21 mouse cellular contexts compared by ENCODE assay signal in the genomic region with DNA sequence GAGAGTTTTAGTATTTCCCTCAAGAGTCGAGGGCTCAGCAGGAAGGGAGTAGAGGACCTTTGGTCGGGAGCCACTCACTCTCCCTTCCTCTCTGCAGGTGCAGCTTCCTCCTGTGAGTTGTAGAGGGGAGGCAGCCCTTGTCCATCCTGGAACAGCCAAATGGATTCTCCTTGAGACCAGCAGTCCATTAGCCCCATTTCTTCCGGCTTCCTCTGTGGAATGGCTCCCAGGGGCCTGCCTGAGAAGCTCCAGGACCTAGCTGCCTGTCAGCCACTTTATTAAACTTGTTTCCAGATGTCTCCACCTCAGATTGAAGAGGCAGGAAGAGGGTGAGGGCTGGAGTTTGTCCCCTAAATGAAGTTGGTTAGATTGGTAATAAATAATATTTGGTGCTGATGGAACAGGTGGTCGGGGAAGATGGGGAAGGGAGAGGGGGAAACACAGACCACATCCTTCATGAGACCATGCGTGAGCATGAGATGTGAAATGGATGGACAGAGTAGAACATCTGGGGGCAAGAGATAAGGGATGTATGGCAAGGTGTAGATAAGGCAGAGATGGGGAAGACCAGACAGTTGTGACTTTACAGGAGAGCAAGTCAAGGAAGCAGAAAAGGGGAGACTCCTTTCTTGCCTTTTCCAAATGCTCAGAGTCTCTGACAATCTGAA. TPM values are rescaled to one million over a fixed set of nuclear protein-coding genes. Genes with fewer than 3 reads are reported as not detected.
DNase-seq lines count a peak whose midpoint lies in the region; ATAC-seq and TF ChIP-seq lines count a peak whose summit lies in the region.
"Had no signal": no experiment of that assay in that cellular context is flagged by ENCODE, and none has a peak within 500 bp of the region (broad histone marks: within the 10 kb centered on the region; RNA-seq: fewer than 3 reads in every experiment).

No protein-coding gene starts in this region.

- H3K27ac ChIP-seq in limb, embryonic 10.5 days: no peak overlapping the region; the same call in 1 of the 2 replicates
- peak overlapping the region; percentile 80 for H3K27ac ChIP-seq in liver, embryonic 16.5 days (ENCODE audit: low read length)
- H3K27ac ChIP-seq in midbrain, postnatal 0 days (ENCODE audit: low read depth, low read length): no peak overlapping the region
- H3K27ac ChIP-seq: embryonic facial prominence, embryonic 15.5 days; hindbrain, embryonic 12.5 days; midbrain, embryonic 12.5 days had no signal

- H3K9ac ChIP-seq in liver, embryonic 16.5 days (ENCODE audit: low read depth, low read length): peak overlapping the region; percentile 46
- no peak overlapping the region for H3K9ac ChIP-seq in midbrain, postnatal 0 days (replicated peaks; ENCODE audit: low read length, poor library complexity, severe bottlenecking)
- H3K9ac ChIP-seq: embryonic facial prominence, embryonic 15.5 days; forebrain, postnatal 0 days; hindbrain, embryonic 12.5 days; midbrain, embryonic 12.5 days had no signal

- no peak overlapping the region for H3K4me3 ChIP-seq in limb, embryonic 10.5 days
- H3K4me3 ChIP-seq in liver, embryonic 16.5 days (ENCODE audit: low read depth, low read length): no peak overlapping the region
- no peak overlapping the region for H3K4me3 ChIP-seq in midbrain, postnatal 0 days (ENCODE audit: low read depth, low read length)
- H3K4me3 ChIP-seq: embryonic facial prominence, embryonic 15.5 days; hindbrain, embryonic 12.5 days; midbrain, embryonic 12.5 days had no signal

- H3K36me3 ChIP-seq in limb, embryonic 10.5 days: no peaks in the 10 kb centered on the region
- H3K36me3 ChIP-seq in liver, embryonic 16.5 days (ENCODE audit: control insufficient read depth, insufficient read depth): no peaks in the 10 kb centered on the region
- no peaks in the 10 kb centered on the region for H3K36me3 ChIP-seq in midbrain, postnatal 0 days (ENCODE audit: insufficient read depth, low read length)
- H3K36me3 ChIP-seq: embryonic facial prominence, embryonic 15.5 days; hindbrain, embryonic 12.5 days; midbrain, embryonic 12.5 days had no signal

- no peak for TF ChIP-seq CTCF in midbrain, postnatal 0 days (IDR thresholded peaks at IDR 0.05)

- intact Hi-C loops in heart, postnatal 25 days (cut with DNase I): loop anchor here (2.0 to 5.0 kb wide), 2 partner anchors 115 to 196 kb away; no protein-coding TSS in a partner anchor

- peak; percentile 96 for DNase-seq in heart, adult 11 months
- DNase-seq in heart, postnatal 25 days (ENCODE audit: low spot score): no peak
- peak; percentile 46 for DNase-seq in heart, adult 8-10 months (ENCODE audit: low spot score)
- peak; percentile 31 for DNase-seq in limb, embryonic 10.5 days (ENCODE audit: low spot score)
- no peak for DNase-seq in gastrocnemius, adult 18-20 months (ENCODE audit: low spot score)
- DNase-seq in midbrain, postnatal 0 days (ENCODE audit: low spot score): no peak
- DNase-seq in layer of hippocampus, adult 18-20 months (ENCODE audit: low spot score in 2 of 2): no peak
- DNase-seq: forebrain, postnatal 0 days; kidney, adult 18-20 months; kidney, postnatal 25 days; lung, postnatal 10 days; right cerebral cortex, postnatal 25 days had no signal

- WGBS in limb, embryonic 10.5 days: 56% methylated on average over 5 of the region's 5 CpGs
- 26% methylated on average over 5 of the region's 5 CpGs for WGBS in liver, embryonic 16.5 days (ENCODE audit: insufficient replicate concordance)
- 82% methylated on average over 5 of the region's 5 CpGs for WGBS in midbrain, postnatal 0 days

- H3K4me2 ChIP-seq in liver, embryonic 16.5 days (ENCODE audit: low read depth, low read length): peak overlapping the region; percentile 49
- no peak overlapping the region for H3K4me2 ChIP-seq in midbrain, postnatal 0 days (ENCODE audit: low read depth, low read length, poor library complexity, severe bottlenecking)
- H3K4me2 ChIP-seq: embryonic facial prominence, embryonic 15.5 days; hindbrain, embryonic 12.5 days; midbrain, embryonic 12.5 days had no signal

- H3K4me1 ChIP-seq in limb, embryonic 10.5 days: peaks cover 27% of the 10 kb centered on the region
- H3K4me1 ChIP-seq in liver, embryonic 16.5 days (ENCODE audit: control insufficient read depth, low read depth, low read length): peaks cover 23% of the 10 kb centered on the region
- H3K4me1 ChIP-seq in midbrain, postnatal 0 days (ENCODE audit: insufficient read depth, low read length): no peaks in the 10 kb centered on the region
- H3K4me1 ChIP-seq: embryonic facial prominence, embryonic 15.5 days; hindbrain, embryonic 12.5 days; midbrain, embryonic 12.5 days had no signal

- peaks cover 14% of the 10 kb centered on the region for H3K27me3 ChIP-seq in limb, embryonic 10.5 days (ENCODE audit: low read depth, poor library complexity, severe bottlenecking)
- H3K27me3 ChIP-seq in liver, embryonic 16.5 days (ENCODE audit: control insufficient read depth, insufficient read depth, low read depth, low read length): no peaks in the 10 kb centered on the region
- no peaks in the 10 kb centered on the region for H3K27me3 ChIP-seq in midbrain, postnatal 0 days (ENCODE audit: insufficient read depth, low read length)
- H3K27me3 ChIP-seq: embryonic facial prominence, embryonic 15.5 days; hindbrain, embryonic 12.5 days; midbrain, embryonic 12.5 days had no signal

- ATAC-seq in liver, embryonic 16.5 days (ENCODE audit: low read depth): peak; percentile 100
- ATAC-seq in midbrain, postnatal 0 days (ENCODE audit: low FRiP score): no peak
- ATAC-seq: forebrain, postnatal 0 days had no signal

- no peaks in the 10 kb centered on the region for H3K9me3 ChIP-seq in limb, embryonic 10.5 days (replicated peaks)
- no peaks in the 10 kb centered on the region for H3K9me3 ChIP-seq in liver, embryonic 16.5 days (replicated peaks; ENCODE audit: control insufficient read depth, low read length)
- H3K9me3 ChIP-seq in midbrain, postnatal 0 days (ENCODE audit: low read length): no peaks in the 10 kb centered on the region
- H3K9me3 ChIP-seq: embryonic facial prominence, embryonic 15.5 days; hindbrain, embryonic 12.5 days; midbrain, embryonic 12.5 days had no signal

RNA-seq across cellular contexts. Expression of a gene that starts 56.7 kb away (rescaled TPM):
- total RNA-seq in heart, postnatal 25 days (2021): not detected
- total RNA-seq in heart, adult 8-10 months (2022): not detected
- polyA plus RNA-seq in limb, embryonic 10.5 days (2016; fragmentation: Nextera tagmentation; extraction: Ambion mirVana): not detected in 2 replicates
- polyA plus RNA-seq in liver, embryonic 16.5 days (2015; fragmentation: Nextera tagmentation; extraction: Ambion mirVana): not detected in 2 replicates
- not detected for total RNA-seq in gastrocnemius, adult 18-20 months (2021)
- total RNA-seq in midbrain, postnatal 0 days (2014; rRNA removed): not detected in 2 replicates
- polyA plus RNA-seq in midbrain, postnatal 0 days (2015; fragmentation: Nextera tagmentation; extraction: Ambion mirVana): not detected in 2 replicates
- total RNA-seq in layer of hippocampus, adult 18-20 months (2021): not detected
- total RNA-seq: adrenal gland, adult 18-20 months; forebrain, postnatal 0 days; gastrocnemius, postnatal 4 days; layer of hippocampus, postnatal 25 days; left cerebral cortex, postnatal 36 days had no signal
- polyA plus RNA-seq: embryonic facial prominence, embryonic 15.5 days; forebrain, postnatal 0 days; hindbrain, embryonic 12.5 days; midbrain, embryonic 12.5 days; stomach, embryonic 14.5 days had no signal

Comparison
In these comparisons a context has a peak if more than half of its experiments do, and no peak if none do; other contexts are left out.
1. DNase-seq: peak in heart, adult 11 months (single experiment), heart, adult 8-10 months (single experiment) and limb, embryonic 10.5 days (single experiment); none in heart, postnatal 25 days (single experiment), gastrocnemius, adult 18-20 months (single experiment), midbrain, postnatal 0 days (single experiment) and layer of hippocampus, adult 18-20 months (0 of 2).